Mouse (Mus musculus): ENCODE measurements around the gene Myo18a. TPM values are rescaled to one million over a fixed set of nuclear protein-coding genes. Genes with fewer than 3 reads are reported as not detected.

Gene Myo18a
- total RNA-seq, 2 experiments from 2014 or later = 329 to 377 TPM

DNA sequence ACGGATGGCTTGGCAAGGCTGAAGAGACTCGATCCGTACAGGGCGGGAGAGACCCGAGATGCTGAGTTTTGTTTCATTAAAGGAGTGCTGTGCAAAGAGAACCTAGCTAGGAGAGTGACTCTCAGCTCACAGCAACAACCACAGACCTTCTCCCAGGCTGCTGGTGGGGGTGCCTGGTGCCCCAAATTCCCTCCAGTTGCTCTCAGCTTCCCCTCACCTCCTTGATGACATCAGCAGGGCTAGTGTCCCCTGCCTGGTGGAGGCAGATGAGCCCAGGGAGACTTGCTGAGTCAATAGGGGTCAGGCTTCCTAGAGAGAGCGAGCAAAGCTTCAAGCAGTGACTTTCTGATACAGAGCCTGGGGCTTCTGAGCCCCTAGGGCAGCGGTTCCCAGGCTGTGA, 109.6 kb downstream of the Myo18a start:
- no peak for DNase-seq

DNA sequence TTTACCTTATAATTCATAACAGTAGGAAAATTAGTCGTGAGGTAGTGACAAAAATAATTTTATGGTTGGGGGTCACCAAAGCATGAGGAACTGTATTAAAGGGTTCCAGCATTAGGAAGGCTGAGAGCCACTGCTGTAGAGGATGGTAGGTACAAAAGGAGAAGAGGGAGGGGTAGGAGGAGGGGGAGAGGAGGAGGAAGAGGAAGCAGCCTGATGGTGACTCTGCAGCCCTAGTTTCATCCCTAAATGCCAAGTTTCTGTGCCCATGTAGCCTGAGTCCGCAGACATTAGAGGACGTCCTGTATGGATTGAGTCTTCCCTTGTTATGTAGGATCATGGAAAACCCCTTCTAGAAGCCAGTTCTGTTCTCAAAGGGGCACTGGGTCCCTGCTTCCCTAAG, 110.1 kb downstream of the Myo18a start:
- no peak for DNase-seq

DNA sequence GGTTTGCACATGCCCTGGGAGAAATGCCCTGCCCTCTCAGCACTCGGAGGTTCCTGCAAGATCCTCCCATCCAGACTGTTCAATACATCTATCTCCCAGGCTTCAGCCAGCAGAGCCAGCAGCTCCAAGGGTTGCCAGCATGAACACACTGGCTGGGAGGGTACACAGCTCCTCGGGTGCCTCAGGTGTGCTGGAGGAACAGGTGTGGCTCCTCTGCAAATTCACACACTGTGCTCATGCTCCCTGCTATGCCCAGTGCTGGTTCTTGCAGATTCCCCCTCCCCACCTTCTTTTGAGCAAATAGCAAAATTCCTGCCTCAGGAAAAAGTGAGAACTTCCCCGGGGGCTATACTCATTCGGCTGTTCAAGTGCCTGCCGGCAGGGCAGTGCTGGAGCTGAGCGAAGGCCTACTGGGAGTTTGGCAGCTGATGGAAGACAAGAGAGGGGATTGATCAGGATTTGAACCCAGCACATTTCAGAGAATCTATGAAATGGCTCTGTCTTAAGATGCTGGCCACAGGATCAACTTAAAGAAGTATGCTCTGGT, 111.7 kb downstream of the Myo18a start:
- DNase-seq = no peak

DNA sequence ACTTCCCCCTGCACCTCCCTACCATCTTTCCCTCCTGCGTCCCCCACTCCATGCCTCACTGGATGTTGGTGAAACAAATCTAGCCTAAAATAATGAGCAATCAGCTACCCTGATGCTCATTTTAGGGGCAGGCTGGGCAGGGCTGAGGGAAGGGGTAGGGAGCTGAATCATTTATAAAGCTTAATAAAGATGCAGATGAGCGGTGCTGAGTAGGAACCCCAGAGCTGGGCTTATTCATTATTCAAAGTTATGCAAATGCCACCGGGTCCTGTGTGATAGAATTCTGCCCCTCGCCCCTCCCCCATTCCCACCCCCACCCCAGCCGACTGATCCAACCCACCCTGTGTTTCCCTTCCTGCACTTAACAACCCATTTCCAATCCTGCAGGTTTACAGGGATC, 112.2 kb downstream of the Myo18a start:
- DNase-seq = no peak

DNA sequence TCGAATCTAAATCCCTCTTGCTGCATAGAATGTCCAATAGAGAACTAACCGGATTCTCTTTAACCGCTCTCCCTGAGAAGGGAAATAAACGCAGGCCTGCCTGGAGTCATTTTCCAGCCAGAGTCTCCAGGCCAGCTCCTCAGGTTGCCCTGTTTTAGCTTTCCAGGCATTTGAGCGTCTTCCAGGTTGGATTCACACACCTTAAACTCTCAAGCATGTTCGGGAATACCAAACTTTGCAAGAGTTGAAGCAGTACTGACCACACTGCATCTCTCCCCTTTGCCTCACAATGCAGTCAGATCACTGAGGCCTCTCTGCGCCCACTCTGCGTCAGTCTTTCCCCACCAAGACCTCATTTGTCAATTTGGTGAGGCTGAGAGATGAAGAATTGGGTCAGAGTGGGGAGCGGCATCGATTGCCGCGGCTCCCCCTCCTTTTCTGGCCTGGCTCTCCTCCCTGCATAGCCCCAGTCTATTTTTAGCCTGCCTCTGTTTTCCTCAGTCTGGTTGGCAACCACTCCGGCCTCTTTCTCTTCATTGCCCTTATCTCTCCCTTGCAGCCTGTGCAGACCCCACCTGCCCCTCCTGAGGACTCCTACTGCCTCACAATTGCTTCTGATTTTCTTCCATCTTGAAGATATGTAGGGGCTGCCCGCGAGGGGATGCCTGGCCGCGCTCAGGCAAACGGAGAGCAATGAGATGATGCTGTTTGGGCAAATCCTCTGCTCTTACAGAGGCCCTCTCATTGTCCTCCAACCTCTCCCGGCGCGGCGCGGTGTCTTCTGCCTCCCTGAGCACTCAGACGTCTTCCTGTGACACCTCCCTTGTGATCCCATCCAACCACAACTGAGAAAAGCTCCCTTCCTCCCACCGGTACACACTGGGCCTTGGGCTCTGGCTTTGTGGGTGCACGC, 113.1 kb downstream of the Myo18a start:
- peak; percentile 38 for DNase-seq

DNA sequence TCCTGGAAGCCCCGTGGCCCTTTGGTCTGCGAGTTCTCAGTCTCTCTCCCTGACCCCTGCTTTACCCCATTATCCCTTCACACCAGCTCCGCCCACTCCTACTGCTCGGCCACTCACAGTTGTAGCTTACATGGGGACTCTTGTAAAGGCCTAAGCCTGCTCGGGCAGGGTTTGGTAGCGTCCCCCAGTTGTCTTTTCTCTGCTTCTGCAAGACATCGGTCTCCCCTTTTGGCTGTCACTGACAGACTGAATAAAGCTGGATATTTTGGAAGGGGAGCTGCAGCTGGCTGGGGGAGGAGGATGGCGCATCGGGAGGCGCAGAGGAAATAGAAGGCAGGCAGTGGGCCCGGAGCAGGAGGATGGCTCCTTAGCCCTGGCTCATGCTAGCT, 113.7 kb downstream of the Myo18a start:
- no peak for DNase-seq

DNA sequence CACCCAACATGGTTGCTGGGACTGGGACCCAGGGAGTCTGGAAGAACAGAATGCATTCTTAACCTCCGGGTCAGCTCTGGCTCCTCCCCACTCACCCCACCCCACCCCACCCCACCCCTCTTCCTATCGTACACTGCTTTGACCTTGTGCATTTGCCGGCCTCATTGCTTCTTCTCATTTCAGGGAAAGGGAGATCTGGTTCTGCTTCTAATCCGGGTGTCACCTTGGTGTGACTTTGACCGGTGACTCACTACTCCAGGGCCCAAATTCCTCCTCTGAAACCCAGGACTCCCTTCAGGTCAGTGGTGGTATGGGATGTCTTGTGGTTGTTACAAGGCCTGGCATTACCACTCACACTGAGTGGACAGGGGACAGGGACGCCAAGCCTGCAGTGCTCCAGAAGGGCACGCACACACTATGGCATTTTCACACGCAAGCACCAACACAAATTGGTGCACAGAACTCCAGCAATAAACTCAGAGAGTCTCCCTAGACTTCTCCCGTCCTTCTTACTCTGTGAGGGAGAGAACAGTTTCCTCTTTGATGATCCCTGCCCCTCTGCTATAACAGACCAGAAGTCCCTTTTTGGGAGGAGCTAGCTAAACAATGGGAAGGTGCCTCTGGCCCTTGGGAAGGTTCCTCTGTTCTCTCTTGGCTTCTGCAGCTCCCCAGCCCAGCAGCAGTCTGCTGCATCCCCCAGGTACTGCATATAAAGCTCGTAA, 121.6 kb downstream of the Myo18a start:
- DNase-seq = no peak

DNA sequence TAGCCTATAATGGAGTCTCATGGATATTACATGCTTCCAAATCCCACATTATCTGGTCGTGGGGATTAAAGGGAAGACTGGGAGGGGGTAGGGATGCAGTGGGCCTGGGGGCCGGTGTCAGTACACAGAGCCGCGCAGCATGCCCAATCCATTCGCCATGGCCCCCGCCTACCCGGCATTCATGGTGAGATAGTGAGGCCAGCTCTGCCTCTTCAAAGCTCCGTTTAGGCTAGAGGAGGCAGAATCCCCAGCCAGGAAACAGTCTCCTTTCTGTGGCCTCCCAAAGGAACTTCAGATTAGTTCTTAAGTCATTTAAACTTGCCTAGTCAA, 122.2 kb downstream of the Myo18a start:
- DNase-seq = no peak

DNA sequence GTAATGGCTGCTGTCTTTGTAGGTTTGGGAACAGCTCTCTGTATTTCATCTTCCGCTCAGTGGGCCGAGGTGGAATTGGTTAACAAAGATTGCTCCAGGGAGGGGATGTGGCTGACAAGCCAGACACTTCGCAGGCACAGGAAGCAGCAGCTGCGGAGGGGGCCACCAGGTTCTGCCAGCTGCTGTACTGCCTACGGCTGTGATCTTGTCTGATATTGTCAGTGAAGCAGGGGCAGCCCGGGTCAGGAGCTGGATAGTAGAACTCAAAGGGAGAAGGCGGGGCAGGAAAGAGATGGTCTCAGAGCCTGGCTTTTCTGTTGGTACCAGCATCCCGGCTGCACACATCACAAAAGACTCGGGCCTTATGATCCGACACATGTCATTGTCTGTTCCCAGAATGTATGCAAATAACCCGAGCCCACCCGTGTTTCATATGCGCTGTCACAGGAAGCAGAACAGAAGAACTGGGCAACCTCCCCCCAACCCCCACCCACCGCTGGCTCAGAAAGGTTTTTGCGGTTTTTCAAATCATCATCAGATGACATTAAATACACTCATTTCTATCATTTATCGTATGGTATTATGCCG, 124.4 kb downstream of the Myo18a start:
- peak; percentile 50 for DNase-seq

DNA sequence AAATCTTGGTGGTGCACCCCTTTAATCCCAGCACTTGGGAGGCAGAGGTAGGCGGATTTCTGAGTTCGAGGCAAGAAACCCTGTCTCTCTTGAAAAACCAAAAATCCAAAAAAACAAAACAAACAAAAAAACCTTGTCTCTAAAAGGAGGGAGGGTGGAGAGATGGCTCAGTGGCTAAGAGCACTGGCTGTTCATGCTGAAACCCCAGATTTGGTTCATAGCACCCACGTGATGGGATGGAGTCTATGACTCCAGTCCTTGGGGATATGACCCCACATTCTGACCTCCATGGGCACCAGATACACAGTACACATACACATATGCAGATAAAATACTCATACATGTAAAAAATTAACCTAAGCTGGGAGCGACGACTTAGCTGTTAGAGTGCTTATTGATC, 125.8 kb downstream of the Myo18a start:
- DNase-seq = no peak

DNA sequence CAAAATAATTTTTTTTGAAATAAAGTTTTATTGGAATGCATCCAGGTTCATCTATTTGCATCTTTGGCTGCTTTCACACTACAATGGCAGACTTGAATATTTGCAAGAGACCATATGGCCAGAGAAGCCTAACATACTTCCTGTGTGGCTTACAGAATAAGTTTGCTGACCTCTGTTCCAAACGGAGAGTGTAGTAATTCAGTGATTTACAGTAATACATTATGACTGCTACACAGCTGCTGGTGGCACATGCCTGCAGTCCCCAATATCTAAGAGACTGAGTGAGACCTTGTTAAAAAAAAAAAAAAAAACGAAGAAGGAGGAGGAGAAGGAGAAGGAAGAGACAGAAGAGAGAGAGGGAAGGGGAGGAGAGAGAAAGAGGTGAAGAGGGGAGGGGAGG, 126.4 kb downstream of the Myo18a start:
- DNase-seq = no peak

DNA sequence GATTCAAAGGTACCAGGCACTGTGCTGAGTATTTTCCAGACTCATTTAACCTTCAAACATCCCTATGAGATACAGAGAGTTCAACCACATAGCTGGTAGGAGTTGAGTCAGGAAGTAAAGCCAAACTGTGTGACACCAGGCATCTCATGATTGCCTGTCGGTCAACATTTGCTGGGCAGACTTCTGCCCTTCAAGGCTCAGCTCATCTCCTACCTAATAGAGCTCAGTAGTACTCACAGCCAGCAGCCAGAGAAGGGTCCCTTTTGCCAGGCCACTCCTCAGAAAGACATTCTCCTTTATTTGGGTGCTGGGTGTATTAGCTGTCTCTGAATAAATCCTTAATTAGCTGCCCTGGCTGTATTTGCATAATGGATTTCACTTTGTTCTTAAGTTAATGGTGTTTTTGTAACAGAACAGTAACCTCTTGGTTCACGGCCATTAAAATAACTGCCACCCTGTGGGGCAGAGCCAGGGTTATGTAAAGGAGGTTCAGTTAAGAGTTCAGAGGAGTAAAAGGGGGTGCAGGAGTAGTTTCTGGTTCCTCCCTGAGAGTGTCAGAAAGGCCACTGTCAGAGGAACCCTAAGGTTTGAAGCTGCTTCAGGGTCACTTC, 127.7 kb downstream of the Myo18a start:
- no peak for DNase-seq

DNA sequence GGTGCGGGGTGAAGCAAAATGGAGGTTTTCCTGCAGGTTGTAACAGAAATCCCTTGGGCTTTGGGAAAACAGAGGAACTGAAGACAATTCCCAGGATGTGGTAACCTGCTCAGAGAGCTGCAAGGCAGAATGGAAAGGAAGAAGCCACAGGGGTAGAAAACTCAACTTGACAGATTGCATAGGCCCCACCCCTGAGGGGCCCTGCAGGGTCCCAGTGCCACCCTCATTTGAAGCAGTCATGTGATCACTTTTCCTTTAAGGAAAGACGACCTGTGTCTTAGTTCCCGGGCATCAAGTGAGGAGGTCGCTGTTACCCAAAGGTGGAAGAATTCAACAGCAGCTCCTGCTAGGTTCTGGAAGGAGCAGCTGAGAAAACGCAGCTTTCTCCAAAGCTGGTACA, 129.8 kb downstream of the Myo18a start:
- no peak for DNase-seq

DNA sequence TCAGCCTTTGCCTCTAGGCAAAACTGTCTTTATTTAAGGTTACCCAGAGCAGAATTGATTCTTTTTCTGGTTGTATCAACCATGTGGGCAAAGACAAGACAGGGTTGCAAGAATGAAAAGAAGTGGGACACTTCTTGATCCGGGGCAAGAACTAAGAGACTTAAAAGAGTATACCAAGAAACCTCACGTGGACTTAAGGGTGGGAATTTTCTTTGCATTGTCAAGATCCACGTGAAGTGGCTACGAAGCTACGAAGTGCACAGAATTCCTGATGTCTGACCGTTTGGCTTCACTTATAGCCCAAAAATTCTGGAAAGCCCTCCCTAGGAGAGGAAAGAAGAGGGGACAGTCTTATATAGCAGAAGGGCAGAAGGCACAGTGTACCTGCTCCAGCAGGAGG, 130.2 kb downstream of the Myo18a start:
- DNase-seq = no peak

DNA sequence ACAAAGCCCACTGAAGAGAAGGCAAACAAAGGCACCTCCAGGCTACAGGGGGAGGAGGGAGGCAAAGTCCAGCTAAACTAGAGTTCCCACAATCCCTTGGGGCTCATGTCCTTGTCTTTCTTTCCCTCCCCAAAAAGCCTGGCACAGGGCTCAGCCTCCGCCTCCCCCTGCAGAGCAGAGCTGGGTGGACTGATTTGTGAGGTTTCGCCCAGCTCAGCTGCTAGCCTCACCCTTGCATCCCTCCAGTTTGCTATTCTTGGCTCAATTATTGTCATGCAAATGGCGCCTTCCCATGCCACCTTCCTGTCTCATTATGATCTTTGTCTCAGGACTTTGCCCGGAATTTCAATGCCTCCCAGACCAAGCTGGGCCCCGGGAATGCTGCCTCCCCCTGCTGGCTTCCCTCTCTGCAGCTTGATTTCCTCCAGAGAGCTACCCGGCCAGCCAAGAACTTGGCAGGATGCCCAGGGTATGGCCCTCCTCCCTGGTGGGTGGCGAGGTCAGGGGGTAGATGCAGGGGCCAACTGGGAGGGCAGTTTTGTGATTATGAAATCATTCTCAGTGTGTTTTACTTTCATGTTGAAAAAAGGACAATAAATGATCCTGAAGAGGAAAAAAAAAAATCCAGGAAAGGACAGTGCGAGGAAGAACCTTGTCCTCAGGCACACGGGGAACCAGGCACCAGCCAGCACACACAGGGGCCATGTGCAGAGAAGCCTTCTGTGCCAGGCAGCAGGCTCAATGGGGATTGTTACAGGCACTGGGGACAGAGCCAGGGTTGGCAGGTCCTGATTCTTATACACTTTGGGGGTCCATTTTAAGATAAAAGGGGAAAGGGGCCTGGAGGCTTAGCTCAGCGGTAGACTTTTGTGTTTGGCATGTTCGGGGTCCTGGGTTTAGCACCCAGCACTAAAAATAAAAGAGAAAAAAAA, 131.0 kb downstream of the Myo18a start, which contains the start of gene Pipox:
Gene Pipox, minus strand, starts transcription at position 310 of the 932 bp plus-strand sequence.
- peak; percentile 69 for DNase-seq

DNA sequence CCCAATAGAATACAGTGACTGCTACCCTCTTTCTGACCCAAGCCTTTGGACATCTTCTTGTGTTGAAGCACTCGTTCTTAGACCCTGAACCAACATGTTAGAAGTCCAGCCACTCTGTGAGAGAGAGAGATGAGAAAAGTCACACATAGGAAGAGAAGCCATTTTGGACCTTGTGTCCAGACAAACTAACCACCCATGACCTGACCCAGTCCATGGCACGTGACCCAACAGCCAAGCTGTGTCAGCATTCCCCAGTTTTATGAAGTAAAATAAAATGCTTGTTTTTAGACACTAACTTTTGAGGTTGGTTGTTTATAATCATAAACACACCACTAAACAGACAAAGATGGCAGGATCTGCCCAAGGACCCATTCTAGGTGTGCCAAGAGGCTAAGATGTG, 131.9 kb downstream of the Myo18a start:
- no peak for DNase-seq

DNA sequence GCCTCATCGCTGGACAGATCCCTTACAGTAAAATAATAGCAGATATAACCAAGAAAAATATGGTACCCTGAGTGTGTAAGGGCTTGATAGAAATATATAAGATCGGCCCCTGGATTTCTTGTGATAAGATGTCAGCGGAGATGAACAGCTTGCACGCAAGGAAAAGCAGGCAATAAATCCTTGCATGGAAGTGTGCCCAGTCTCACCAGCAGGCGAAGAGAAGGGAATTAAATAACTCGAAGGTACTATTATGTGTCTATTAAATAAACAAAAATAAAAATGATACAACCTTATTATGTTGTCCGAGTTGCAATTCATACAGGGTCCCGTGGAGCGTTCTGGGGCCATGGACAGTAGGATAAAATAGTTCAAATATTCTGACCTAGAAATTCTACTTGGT, 133.0 kb downstream of the Myo18a start:
- no peak for DNase-seq

DNA sequence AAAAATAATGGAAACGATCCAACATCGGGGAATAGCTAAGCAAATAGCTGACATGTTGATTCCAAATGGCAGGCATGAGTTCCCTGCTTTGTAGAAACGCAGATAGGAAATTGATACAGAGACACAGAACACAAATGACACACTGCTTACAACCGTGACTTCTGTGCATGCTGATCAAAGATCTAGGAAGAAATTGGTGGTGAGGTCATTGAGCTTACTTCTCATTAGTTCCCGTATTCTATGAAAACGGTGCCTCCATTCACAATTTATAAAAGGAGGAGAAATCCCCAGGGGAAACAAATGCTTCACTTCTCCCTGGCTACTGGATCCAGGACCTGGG, 133.4 kb downstream of the Myo18a start:
- DNase-seq = no peak

DNA sequence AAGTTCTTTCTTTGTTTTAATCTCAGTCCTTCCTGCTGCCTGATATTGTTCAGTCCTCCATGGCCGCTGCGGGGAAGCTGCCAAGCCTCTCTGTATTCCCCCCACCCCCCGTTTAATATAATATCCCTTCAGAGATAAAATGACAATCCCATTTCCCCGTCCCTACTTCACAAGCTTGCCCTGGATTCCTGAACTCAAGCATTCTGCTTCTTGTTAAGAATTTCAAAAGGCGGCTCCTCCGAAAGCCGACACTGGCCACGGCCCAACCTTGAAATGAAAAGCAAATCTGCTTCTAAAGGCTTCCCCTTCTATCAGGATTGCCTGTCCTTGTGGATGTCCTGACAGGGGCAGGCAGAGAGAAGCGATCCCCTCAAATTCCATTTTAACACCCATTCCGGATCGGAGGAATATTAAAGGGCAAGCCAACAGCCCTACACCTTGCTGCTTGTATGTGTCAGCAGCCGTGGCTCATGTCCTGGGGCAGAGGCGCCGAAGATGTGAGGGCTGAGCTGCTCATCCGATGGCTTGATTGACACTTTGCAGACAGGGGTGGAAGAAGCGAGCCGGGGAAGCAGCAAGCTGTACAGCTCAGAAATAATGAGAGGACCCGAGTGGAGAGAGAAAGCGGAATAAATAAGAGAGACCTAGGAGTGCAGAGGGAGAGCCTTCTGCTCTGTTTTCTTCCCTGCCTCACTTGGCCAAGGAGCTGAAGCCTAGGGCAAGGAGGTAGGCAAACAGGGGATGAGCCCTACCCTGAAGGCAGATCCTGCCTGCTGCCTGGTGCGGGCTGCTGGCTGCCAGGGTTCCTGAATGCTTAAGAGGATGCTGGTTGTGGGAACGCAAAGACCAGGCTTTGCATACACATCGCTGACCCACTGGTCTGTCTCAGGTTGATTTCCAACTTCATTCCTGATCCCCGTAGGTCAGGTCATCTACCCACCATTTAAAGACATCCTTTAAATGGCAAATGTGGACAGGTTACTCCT, 134.1 kb downstream of the Myo18a start:
- DNase-seq = no peak

DNA sequence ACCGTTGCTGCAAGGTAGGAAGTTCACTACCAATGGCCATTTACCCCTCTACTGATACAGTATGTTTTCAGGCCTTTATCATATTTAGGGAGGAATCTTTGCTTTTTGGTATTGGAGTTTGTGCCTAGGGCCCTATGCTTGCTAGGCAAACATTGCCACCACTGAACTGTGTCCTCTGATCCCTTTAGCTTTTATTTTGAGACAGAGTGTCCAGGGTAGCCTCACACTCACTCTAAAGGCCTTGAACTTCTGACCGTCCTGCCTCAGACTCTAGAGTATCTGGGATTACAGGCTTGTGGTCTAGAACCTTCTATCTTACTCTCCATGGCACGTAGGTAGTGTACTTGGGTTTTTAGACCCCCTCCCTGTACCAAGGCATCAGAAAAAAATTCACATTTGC, 137.1 kb downstream of the Myo18a start:
- no peak for DNase-seq

Measured in gastrocnemius, postnatal 25 days (tissue).